Mouse (Mus musculus) lung, postnatal 25 days (tissue): Measurements from ENCODE around the gene Snrpd3.
"Not testable (repeated sequence)": the region's sequence is repeated elsewhere in the genome, so short reads cannot be mapped to it uniquely, and the experiment has no call there.

Source experiments
- DNase-seq: peaks from one replicate; pipeline ENCODE4 v3.0.0; 2022; ENCODE audit warnings: low spot score

Gene Snrpd3

GRCm38 (mm10) chr10:75535423-75535822 is 18.1 kb downstream of the Snrpd3 start:
- DNase-seq = no peak

- no peak for DNase-seq
Observed at GRCm38 (mm10) chr10:75536123-75536522, 18.8 kb downstream of the Snrpd3 start.

- no peak for DNase-seq
Observed at GRCm38 (mm10) chr10:75547901-75548300, 30.6 kb downstream of the Snrpd3 start.

DNA sequence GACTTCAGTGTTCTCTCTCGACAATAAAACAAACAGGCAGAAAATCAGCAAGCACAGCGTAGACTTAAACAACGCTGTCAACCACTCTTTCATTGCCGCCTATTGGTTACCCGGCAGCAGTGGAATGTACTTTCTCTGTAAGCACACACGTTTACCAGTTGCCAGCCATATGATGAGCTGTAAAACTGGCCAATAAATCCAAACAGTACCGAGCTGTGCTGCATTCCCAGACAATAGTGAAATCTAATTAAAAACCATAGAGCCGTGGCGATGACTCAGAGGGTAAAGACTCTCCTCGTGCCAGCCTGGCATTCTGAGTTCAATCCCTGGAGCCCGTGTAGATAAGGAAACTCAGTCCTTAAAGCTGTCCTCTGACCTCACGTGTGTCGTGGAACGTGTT is 31.1 kb downstream of the Snrpd3 start:
- DNase-seq = no peak

- DNase-seq = peak; percentile 35
Observed at GRCm38 (mm10) chr10:75549886-75550285, 32.5 kb downstream of the Snrpd3 start.

DNA sequence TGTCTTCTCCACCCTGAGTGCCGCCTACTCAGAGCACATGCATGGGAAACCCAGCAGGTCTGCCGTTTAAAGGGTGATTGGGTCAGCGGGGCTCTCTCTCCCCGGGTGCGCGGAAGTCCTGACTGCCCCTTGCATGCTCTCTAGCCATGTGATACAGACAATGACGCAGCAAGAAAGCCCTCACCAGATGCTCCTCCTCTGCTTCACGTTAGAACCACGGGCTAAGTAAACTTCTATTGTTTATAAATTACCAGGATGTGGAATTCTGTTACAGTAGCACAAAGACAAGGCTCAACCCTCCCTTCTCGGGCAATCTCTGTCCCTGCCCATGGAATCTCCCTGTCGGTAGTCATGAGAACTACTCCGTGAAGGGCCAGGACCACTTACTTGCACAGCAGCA is 33.8 kb downstream of the Snrpd3 start:
- DNase-seq = peak; percentile 28

DNA sequence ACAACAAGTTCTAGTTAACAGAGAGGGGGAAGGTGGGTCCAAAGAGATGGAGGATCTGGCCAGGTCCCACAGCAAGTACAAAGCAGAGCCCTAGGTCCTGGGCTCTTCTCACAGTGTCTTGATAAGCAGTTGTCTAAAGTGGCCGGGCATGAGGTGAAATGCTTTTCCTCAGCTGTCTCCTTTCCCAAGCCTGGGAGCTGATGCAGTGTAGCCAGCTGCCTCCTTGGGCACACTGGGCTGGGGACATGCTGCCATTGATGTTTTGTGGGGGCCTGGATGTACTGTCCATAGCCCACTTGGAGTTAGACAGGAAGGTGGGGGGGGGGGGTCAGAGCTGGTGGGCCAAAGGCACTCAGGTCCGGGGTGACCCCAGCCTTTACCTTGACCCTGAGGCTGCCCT is 34.8 kb downstream of the Snrpd3 start:
- no peak for DNase-seq

- no peak for DNase-seq
Observed at GRCm38 (mm10) chr10:75552701-75553450, 35.5 kb downstream of the Snrpd3 start.

DNA sequence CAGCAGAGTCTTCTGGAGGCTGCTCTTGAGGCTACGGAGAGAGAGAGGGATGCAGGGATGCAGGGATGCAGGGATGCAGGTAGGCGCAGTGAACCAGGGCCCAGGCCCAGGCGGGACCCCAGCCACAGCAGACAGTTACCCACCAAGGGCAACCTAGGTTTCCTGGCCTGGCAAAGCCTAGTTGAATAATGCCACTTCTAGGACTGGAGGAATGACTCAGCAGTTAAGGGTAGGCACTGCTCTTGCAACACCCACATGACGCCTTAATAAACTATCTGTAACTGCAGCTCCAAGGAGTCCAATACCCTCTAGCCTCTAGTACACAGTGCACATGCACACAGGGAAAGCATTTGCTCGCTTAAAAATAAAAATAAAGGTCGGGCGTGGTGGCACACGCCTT is 36.7 kb downstream of the Snrpd3 start:
- no peak for DNase-seq

DNA sequence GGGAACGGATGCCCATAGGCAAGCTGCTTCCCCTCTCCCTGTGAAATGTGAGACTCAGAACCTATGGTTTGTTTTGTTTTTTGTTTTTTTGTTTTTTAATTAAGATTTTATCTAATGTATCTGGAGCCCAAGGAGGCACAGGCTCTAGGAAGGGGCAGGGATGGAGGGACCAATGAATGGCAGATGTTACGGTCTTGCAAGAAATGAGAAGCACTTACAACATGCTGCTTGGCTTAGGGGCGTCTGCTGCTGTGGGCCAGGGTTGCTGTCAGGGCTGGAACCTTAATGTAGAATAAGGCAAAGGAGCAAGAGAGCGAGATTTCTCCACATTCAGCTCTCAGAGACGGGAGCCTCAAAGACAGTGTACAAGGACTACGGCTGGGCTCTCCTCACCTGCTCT is 38.2 kb downstream of the Snrpd3 start:
- DNase-seq = no peak

GRCm38 (mm10) chr10:75556026-75556425 is 38.7 kb downstream of the Snrpd3 start:
- no peak for DNase-seq

- DNase-seq = no peak
Observed at GRCm38 (mm10) chr10:75558515-75558914, 41.2 kb downstream of the Snrpd3 start.

GRCm38 (mm10) chr10:75559041-75559675 is 41.8 kb downstream of the Snrpd3 start:
- no peak for DNase-seq

DNA sequence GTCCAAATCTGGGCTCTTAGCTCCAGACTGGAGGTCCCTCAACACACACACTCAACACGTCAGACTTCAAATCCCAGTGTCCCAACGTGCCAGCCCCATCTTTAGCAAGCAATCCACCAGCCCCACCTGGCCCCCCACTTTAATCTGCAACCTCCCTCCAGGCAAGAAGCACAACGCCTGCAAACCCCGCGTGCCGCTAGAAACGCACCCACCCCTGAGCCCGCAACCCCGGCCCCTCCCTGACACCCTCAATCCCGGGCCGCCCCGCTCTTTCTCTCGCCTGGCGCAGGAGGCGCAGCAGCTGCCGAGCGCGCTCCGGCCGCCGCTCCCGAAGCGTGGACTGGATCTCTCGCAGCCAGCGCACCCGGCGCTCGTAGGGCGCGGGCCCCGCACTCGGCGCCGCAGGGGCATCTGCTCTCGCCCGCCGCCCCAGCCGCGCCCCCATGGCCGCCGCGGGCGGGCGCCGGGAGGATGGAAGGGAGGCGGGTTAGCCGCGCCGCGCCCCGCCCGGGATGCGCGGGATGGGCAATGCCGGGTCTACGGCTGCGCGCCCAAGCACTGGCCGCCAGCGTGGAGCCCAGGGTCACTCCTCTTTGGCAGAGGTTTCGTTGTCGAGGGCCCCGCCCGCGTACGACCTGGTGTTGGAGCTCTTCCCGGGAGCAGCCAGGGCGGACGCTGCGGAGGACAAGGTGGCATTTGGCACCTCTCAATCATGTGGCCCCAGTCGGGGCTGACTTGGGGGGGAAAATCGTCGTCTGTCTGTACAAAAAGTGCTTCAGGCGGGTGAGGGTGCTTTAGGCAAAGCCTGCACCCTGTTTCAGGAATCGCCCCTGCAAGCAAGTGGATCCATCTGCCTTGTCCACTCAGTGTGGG is 42.6 kb downstream of the Snrpd3 start, which contains the start of gene Lrrc75b:
Gene Lrrc75b (minus strand): TSS at position 655 of the 873 bp plus-strand sequence.
- DNase-seq = peak; percentile 28

- DNase-seq = no peak
Observed at GRCm38 (mm10) chr10:75560549-75560899, 43.2 kb downstream of the Snrpd3 start.

GRCm38 (mm10) chr10:75561071-75561654 is 43.8 kb downstream of the Snrpd3 start, which contains the start of gene Ggt1:
TSS of gene Ggt1 (plus strand) at chr10:75561604.
- no peak for DNase-seq

DNA sequence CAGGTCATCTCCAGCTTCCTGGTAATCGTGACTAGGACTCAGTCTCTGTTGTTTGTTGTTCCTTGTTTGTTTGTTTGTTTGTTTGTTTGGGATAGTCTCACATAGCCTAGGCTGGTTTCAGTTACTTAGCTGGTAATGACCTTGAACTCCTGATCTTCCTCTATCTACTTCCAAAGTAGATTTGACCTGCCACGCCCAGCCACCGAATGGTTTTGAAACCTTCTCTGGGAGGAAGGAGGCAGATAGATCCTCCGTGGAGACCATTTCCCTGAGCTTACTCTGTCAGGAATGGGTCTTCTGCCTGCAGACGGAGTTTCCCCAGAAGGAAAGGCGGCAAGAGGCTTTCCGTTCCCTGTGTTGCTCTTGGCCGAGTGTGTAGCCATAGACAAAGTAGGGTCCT is 45.2 kb downstream of the Snrpd3 start:
- DNase-seq = no peak

- DNase-seq = no peak
Observed at GRCm38 (mm10) chr10:75564687-75565265, 47.4 kb downstream of the Snrpd3 start.

GRCm38 (mm10) chr10:75565436-75565835 is 48.1 kb downstream of the Snrpd3 start:
- DNase-seq = peak; percentile 71

- DNase-seq = no peak
Observed at GRCm38 (mm10) chr10:75565906-75566305, 48.6 kb downstream of the Snrpd3 start.

DNA sequence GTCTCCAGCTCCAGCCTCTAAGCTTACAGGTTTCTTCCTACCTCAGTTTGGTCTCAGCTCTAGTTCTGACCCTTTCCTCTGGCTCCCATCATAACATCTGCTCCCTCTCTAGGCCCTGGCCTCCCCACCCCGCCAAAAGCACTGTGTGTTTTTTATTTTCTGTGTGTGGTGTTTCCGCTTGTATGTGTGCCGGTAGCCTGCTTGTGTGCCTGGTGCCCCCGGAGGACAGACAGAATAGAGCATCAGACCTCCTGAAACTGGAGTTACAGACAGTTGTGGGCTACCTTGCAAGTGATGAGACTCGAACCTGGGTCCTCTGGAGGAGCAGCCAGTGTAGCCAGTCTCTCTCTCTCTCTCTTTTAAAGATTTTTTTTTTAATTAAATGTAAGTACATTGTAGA is 49.0 kb downstream of the Snrpd3 start:
- no peak for DNase-seq

DNA sequence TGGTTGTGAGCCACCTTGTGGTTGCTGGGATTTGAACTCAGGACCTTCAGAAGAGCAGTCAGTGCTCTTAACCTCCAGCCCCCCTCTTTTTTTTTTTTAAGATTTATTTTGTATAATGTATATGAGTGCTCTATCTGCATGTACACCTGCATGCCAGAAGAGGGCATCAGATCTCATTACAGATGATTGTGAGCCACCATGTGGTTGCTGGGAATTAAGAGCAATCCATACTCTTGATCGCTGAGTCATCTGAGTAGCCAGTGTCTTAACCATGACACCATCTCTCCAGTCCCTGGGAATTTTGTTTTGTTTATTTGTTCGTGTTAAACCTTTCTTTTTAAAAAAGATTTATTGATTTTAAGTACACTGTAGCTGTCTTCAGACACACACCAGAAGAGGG is 49.4 kb downstream of the Snrpd3 start:
- DNase-seq = not testable (repeated sequence)
